Mouse (Mus musculus) neutrophil, adult 5-6 weeks (primary cell): ENCODE results near the gene Rbm5. TPM values are rescaled to one million over a fixed set of nuclear protein-coding genes. Genes with fewer than 3 reads are reported as not detected.

ENCODE experiments used
- ATAC-seq: fragments of 151-379, 151-347 bp; 2 replicates; pipeline ENCODE4 v1.8.0; 2017; ENCODE audit warnings: mild to moderate bottlenecking, moderate TSS enrichment; ENCODE audit not compliant: insufficient number of reproducible peaks, poor library complexity, low FRiP score, severe bottlenecking; ENCODE audit errors: extremely low read depth
- total RNA-seq: library from RNA; stranded (forward); fragments of 200-1000 nt; gene quantifications from 2 replicates; pipeline ENCODE4 v1.2.3, GENCODE M21; 2017

Rbm5 gene
- total RNA-seq, 1 experiment from 2014 or later = 675 TPM

DNA sequence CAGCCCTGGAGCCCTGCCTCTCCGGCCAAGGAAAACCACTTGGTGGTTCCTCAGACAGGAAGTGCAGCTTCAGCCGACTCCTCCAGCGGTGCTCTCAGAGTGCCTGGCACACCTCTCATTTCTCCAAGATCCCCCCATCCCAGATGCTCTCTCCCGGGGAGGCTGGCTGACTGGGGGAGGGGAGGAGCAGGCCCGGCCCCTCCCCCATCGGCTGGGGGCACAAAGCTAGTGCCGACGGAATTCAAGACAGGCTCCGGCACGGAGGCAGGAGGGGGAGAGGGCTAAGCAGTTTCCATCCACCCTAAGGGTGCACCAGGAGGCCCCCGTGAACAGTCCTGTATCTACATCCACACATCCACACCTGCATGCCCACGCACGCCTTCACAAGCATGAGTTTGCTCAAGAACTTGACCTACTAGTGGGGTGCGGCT is 64.0 kb downstream of the Rbm5 start:
- ATAC-seq = no peak

GRCm38 (mm10) chr9:107703337-107704122 is 67.3 kb downstream of the Rbm5 start:
- no peak for ATAC-seq

DNA sequence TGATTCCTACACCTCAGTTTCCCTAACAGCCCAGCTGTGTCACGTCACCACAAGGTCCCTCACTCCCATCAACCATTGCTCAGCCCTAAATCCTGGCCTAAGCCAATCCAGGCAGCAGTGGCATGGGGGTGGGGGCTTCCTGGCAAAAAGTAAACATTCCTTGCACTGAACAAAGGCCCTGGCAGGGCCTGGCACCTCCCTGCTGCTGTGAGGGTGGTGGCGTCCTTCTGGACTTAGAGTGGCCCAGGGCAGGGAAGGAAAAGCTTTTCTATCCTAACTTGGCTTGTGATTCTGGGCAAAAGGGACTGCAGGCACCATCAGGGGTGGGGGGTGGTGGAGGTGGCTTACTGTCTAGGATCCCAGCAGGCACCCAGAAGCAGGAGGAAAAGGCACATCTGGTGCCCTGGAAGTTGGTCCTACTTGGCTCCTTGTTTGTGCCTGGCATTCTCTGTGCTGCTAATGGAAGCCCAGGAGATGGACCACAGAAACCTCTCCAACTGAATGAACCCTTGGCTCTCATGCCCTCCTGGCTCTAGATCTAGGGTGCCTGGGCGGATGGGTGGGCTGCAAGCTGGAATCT is 68.1 kb downstream of the Rbm5 start:
- no peak for ATAC-seq

- ATAC-seq = no peak
Measured at GRCm38 (mm10) chr9:107701594-107701993, 69.2 kb downstream of the Rbm5 start.

DNA sequence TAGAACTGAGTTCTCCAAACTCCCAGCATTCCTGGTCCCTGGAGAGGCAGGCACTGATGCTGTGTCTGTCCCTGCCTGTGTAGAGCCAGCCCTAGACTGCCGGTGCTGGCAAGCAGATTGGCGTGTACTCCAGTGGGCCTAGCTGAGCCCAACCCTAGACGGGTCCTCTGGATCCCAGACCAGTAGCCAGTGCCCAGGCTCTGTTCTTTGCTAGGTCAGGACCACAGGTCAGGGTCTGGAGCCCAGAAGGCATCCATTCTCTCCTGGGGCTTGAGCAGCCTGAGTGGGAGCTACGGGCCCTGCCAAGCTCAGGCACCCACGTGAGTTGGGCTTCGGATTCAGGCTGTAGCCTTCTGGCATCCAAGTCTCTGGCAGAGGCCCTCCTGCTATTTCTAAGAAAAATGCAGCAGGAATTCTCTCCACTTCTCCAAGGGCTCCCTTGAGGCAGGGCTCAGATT is 70.7 kb downstream of the Rbm5 start:
- ATAC-seq = no peak

DNA sequence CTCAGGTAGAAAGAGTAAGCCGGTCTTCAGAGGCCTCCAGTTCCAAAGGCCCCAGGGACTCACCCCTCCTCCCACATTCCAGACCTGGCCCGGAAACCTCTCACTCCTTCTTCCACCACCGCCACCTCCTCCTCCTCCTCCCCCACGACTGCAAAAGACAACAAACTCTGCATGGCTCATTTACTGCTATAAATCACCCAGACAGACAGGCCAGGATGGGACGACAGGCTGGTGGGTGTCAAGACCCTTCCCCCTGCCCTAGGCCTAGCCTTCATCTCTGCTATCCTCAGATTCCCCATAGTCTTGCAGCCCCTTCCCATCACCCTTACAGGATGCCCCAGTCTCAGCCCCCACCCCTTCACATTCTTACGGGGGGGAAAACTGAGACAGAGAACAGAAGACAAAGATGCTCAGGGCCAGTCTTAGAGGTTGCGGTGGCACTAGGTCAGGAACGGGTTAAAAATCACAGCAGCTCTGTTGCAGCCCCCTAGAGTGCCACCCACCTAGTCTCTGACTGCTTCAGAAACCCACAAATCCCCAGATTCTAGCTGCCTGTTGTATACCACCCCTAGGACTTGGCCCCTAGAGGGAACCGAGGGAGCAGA is 71.3 kb downstream of the Rbm5 start:
- no peak for ATAC-seq

- ATAC-seq = no peak
Measured at GRCm38 (mm10) chr9:107698611-107699190, 72.1 kb downstream of the Rbm5 start.

GRCm38 (mm10) chr9:107697811-107698521 is 72.8 kb downstream of the Rbm5 start:
- no peak for ATAC-seq

DNA sequence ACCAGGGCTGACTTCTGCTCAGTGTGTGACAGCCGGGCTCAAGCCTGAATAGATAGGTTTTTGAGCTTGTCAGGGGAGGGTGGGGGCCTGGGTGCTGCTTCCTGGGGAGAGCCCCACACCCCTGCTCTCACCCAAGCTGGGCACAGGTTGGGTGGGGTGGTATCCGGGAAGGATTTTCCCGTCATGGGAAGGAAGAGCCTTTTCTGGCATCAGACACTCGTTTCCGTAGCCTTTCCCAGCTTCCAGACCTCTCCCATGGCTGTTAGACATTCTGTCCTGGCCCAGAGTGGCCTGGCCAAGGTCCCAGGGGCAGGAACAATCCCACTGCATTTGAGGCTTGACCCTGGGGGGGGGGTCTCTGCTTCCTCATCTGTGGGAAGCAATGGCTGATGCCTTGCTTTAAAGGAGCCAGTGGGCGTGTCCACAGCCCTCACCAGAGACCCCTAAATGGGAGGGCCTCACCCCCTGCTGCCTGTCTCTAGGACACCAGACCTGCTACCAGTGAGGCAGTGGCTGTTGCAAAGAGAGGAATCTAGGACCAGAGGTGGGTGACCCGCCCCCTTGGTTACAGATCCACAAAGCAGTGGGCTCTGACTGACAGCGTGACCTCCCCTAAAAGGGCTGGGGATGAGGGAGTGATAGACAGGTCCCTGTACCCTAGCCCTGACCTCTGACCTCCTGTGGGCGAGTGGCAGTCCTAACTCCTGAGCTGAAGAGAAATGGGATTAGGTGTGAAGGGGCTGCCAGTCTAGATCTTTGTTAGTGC is 73.8 kb downstream of the Rbm5 start:
- ATAC-seq = no peak

DNA sequence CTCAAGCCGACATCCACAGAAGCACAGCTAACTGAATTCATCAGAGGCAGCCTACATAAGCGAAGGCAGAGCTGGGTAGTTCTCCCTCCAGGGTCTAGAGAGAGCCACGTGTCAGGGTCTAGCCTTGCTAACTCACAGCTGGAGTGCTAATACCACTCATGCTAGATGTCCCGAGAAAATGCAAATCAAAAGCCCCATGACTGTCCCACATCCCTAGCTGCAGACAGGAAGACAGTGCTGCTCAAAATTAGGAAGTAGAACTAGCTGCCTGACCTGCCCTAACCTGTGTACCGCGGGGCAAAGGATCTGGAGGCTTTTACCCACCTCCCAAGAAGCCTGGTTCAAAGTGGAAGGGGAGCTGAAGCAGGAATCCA is 74.7 kb downstream of the Rbm5 start:
- ATAC-seq = no peak

GRCm38 (mm10) chr9:107695441-107696105 is 75.2 kb downstream of the Rbm5 start:
- ATAC-seq = no peak

DNA sequence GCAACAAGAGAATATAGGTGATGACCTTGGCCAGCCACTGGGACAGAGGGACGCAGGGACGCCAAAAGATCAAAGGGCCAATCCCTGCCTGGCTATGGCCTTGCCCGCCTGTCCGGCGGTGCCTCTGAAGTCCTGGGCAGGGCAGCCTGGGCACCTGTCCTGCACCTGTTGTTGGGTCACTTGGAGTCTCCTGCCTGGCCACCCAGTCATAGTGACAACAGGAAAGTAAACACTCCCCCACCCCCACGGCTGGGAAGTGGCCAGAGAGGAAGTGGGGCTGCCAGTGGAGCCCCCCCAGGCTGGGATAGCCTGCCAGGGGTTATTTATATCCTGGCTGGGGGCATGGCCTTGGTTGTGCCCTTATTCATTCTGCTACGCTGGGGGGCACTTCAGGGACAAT is 76.2 kb downstream of the Rbm5 start:
- no peak for ATAC-seq

DNA sequence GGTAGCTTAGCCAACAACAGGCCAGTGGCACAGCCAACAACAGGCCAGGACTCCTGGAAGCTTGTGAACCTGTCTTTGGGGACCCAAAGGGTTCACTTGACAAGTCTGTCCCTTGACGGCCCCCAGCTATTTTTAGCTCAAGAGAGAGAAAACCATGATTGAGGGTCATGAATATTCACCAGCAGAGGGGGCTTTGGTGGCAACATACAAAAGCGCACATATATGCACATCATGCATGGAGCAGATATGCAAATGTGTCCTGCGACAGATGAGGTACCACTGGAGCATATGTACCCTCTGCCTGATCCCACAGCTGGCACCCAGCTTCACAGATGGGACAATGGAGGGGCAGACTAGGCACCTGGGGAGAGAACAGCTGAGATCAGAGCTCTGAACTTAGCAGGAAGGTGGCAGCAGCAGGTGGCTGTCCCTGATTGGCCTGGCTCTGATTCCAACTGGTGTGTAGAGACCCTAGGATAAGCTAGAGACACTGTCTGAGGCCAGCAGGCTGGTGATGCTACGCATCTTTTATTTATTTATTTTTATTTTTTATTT is 77.3 kb downstream of the Rbm5 start:
- ATAC-seq = no peak

DNA sequence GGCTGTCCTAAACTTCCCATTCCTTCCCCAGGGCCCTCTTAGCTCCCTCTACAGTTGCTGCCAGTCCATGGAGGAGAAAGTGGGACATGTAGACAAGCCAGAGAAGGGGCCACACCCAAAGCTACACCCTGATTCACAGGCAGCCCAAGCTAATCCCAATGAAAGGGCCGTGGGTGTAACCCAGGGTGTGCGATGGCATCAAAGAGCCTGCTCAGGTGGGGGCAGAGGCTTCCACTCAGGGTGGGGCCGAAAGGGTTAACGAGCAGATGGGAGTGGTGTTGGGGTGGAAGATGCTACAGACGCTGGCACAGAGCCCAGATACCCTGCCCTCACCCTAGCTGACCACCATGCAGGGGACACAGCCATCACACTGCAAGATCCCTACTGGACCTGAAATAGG is 78.0 kb downstream of the Rbm5 start:
- ATAC-seq = no peak

GRCm38 (mm10) chr9:107690391-107690790 is 80.4 kb downstream of the Rbm5 start:
- ATAC-seq = no peak
